Mouse (Mus musculus): ENCODE measurements around the gene Lgr4.

DNA sequence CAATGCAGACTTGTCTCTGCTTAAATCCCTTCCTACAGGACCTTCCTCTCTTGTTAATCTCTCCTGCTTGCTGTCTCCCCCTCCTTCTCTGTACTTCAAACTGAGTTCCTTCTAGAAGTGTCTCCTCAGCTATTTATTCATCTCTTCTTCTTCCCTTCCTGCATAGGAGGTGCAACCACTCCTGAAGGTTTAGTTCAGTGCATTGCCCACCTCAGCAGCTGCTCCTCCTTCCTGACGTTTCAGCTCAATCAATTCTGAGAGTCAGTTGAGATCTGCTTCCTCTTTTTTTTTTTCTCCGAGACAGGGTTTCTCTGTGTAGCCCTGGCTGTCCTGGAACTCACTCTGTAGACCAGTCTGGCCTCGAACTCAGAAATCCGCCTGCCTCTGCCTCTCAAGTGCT lies 36.4 kb downstream of the Lgr4 start:
- TF ChIP-seq CTCF (IDR thresholded peaks at IDR 0.05; ENCODE audit: low read depth) (no peak), EP300 (IDR thresholded peaks at IDR 0.05; ENCODE audit: low read depth) (no peak)

Data from heart, postnatal 0 days (tissue).